Mouse (Mus musculus): ENCODE data around the gene Mef2a. TPM values are rescaled to one million over a fixed set of nuclear protein-coding genes. Genes with fewer than 3 reads are reported as not detected.

Mef2a gene
- 30.3 and 62.7 TPM in 2 replicates for total RNA-seq (2017)

DNA sequence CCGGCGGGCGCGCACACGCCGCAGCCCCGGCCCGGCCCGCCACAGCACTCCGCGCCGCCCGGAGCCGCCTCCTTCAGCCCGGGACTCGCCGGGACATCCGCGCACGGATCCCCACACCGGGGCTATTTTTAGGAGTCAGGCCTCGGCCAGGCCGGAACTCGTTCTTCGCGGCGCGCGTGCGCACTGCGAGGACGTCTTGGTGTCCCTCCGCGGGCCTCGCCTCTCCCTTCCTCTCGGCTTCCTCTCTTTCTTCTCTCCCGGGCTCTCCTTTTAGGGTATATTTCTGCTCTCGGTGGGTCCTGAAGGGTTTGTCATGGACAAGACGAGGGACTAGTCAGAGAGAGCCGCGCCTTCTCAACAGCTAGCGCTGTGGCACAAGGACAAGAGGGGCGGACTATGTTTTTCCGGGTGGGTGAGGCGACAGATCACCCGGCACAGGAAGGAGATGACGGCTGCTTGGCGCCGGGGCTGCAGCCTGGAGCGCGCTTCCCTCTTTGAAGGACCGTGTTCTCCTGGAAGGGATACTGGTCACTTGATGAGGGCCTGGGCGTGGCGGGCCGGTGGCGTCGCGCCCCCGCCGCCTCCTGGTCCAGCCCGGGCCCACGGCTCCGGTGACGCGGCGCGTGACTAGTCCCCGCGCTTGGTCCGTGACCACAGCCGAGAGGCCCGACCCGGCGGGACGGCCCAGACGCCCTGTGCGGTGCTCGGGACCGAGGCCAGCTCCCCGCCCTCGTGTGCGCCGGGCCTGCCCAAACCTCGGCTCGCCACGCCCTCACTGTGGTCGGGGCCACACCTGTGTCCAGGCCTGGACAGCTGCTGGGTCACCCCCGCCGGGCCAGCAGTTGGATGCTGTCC, at the start of gene Mef2a:
Gene Mef2a (minus strand): TSS at position 130 of the 855 bp plus-strand sequence.
- ATAC-seq (replicated peaks; ENCODE audit: low read depth, poor library complexity, severe bottlenecking), result peak; percentile 77

DNA sequence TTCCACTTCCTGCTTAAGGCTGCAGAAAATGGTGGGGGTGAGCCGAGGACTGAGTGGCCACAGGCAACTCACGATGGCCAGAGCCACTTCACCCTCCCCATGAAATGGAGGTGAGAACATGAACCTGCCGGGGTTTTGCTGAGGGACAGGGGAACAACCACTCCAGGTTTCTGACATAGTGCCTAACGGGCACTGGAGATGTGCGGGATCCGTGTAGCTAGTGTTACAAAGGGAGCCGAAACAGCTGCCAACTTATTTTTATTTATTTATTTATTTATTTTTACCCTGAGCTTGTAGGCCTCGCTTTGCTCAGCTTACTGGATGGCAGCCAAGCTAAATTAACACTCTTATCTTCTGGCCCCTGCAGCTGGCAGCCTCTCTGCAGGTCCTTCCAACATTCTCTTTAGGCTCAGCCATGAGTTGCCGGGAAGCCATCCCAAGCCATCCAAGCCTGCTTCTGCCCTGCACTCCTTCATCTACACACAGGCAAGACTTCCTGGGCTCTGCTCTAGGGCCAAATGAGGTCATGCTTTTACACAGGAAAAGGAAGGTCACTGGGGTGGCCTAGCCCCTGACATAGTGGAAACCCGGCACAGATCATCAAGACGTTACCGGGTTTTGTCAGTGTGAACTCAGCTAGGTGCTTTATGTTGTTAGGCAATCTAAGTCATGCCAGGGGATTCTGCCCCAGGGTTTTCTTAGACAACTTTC, 49.0 kb upstream of the Mef2a start:
- peak; percentile 52 for ATAC-seq (replicated peaks; ENCODE audit: low read depth, poor library complexity, severe bottlenecking)

DNA sequence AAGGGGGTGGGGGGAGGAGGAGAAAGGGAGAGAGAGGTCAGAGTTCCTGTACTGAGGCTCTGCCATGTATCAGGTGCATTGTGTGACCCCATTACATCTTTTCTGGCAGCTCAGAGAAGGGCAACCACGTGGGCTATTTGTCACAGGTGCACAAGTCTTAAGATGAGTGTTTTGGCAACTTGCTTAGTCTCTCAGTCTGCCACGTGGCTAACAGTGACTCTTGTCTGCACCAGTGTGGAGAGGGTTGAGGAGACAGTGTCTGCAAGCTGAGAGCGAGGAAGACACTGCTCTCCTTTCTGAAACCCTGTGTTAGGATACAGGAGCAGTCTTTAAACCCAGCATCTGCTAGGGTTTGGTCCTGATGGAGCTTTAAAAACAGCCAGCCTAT, 48.4 kb upstream of the Mef2a start:
- ATAC-seq (replicated peaks; ENCODE audit: low read depth, poor library complexity, severe bottlenecking), result no peak

DNA sequence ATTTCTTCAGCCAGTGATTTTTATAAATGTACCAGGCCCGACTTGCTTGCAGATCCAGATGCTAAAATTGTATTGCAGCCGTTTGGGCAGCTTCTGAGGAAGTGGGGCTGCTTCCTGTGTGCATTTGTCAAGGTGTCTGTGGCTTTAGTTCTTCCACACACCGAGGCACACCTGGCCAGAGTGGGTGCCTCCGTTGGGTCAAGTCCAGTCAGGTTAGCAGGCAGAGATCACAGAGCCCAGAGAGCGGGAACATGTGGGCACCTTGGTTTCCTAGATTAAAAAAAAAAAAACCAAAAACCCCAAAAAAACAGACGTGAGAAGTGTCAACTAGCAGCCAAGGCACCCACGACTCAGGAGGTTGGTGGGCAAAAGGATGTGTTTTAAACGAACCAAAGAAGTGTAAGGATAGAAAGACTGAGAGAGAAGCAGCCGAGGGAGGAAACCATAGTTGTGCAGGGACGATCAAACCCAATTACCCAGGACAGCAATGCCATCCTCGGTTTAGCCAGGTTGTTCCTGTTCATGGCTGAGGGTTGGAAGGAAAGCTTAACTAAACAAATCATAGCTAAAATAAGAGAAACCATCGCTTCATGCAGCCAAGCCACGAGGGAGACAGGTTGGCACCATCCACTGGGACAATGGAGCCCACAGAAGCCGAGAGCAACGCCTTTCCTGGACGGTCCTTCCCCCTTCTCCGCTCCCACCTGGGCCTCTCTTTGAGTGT, 47.1 kb upstream of the Mef2a start:
- ATAC-seq (replicated peaks; ENCODE audit: low read depth, poor library complexity, severe bottlenecking), result peak; percentile 20; the same call in 1 of the 2 replicates

DNA sequence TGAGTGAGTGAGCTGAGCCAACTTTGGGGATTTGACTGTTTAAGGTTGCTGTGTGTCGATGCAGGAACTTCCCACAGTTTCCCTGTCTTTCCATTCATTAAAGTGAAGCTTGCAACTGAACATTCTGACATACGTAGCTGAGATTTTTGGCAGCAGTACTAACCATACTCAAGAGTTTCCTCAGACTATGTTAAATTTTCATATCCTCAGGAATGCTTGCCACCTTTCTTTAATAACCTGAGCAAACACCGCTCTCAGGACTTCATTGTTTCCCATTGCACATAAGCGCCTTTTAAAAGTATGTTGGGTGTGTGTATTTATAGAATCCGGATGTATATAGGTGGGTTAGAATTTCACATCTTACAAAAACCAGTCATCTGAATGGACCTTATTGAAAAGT, 45.5 kb upstream of the Mef2a start:
- ATAC-seq (replicated peaks; ENCODE audit: low read depth, poor library complexity, severe bottlenecking), result no peak

DNA sequence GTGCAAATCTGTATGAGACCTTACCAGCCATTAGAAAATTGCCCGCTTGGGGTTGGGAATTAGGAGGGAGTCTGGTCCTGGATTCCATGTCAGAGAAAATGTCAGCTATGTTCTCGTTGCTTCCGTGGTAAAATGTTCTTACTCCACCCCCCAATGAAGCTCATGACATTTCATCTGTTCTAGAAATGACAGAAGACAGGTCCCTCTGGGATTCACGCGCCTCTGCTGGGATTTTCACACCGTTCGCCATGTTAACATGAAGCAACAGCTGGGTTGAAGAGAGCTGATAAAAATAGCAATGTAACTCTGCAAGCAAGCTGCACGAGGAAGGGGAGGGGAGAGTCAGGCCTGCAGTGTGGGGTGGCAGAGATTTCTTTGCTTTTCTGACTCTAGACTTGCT, 42.1 kb upstream of the Mef2a start:
- no peak for ATAC-seq (replicated peaks; ENCODE audit: low read depth, poor library complexity, severe bottlenecking)

DNA sequence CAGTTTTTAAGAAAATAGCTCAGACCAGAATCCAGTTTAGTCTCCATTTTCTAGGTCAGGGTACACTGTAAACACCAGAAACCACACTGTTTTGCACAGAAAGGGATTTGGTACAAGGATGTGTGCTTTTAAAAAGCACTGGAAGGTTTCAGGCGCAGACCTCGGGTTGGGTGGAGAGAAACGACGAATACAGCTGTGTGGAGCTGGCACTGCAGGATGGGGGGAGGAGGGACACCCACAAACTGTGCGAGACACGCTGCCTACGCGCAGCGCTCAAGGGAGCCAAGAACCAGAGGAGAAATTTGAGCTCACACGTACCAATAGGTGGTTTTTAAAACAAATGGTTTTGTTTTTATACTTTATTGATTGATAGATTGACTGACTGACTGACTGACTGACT, 40.0 kb upstream of the Mef2a start:
- no peak for ATAC-seq (replicated peaks; ENCODE audit: low read depth, poor library complexity, severe bottlenecking)

DNA sequence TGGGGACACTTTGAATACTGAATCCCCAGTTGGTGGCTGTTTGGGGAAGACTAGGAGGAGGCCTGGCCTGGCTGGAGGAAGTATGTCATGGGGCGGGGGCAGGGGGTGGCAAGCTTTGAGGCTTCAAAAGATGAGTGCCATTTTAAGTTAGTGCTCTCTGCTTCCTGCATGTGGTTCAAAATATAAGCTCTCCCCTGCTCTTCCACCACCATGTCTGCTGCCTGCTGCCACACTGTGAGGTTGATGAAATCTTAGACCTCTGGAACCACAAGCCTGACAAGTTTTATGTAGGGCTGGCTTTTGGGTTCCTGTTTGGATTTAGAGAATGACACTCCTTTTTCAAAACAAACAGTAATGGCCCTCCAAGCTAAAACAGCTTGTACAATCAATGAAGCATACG, 34.4 kb upstream of the Mef2a start:
- peak; percentile 83 for ATAC-seq (replicated peaks; ENCODE audit: low read depth, poor library complexity, severe bottlenecking)

DNA sequence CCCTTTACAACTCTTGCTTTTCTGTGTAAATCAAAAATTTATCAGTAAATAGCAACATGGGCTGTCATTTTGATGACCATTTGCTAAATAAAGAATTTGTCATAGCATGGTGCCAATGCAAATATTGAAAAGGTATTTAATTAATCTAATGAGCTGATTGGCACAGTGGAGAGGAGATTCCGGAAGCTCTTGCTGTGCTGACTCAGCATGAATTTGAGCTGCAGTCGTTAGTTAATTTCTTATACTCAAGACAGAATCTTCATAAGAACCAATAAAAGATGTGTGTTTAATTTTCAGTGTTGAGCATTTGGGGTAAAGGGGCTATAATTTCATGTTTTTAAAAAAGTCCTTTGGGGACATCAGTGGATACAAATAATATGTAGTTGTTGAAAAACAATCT, 31.5 kb upstream of the Mef2a start:
- ATAC-seq (replicated peaks; ENCODE audit: low read depth, poor library complexity, severe bottlenecking), result no peak

DNA sequence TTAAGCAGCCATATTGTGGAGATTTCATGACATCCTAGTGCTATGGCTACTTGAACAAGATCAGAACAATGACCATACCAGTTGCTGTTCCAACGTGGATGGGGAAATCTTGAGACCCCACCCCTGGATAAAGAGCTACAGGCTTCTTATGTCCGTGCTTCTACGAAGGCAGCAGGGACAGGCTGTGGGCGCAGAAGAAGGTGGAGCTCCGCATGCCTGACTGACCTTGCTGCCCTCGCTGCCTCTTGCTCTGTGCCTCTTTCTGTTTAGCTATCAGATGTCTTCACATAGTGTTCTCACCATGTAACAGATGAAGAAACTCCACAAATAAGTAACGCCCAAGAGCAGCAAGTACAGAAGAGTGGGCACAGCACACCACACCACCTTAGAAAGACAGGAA, 29.7 kb upstream of the Mef2a start:
- no peak for ATAC-seq (replicated peaks; ENCODE audit: low read depth, poor library complexity, severe bottlenecking)

DNA sequence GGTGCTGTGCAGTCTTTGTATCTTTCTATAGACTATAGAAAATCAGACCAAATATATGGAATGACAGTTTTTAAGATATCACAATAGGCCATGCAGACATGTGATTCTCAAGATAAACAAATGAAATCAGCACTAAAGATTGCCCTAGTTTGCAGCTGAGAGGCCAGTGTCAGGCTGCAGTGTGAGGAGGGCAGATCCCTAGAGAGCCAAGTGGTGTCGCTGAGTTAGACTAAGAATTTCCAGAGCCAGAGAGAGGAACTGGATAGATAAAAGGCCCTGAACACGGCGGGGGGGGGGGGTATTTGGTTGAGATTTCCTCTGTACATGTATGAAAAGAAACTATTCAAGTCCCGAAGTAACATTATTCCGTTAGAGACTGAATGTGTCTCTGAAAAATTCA, 28.7 kb upstream of the Mef2a start:
- ATAC-seq (replicated peaks; ENCODE audit: low read depth, poor library complexity, severe bottlenecking), result no peak

DNA sequence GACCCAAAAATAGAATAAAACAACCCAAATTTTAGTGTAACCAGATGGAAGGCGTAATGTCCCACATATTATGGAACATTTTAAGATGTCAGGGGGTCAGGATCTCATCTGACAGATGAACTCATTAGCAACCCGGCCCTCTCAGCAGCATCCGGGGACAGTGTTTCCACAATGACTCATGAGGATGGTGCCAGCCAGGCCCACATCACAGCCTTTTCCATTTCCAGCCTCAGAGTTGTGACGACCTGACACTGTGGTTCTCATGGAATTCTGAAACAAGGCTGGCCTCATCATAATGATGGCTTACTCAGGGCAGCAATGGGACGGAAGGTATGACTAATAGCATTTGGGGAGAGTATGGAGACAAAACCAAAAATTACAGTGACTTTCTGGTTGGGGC, 18.1 kb upstream of the Mef2a start:
- no peak for ATAC-seq (replicated peaks; ENCODE audit: low read depth, poor library complexity, severe bottlenecking)

DNA sequence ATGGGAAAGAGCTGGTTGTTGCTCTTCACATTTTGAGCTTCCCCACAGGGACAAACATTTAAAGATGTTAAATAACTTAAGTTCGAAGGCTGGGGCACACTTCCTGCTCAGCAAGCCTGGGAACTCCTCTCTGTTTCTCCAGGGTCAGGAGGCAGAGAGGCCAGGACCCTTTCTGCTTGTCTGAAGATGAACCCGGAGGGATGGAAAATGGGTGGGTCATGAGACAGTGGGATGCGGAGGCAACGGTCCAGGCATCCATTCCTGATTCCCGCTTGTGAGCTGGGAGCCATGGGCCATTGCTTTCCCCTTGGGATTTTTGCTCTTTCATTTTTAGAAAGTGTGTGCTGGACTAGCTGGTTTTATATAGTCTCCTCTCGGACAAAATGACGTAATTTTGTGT, 17.4 kb upstream of the Mef2a start:
- no peak for ATAC-seq (replicated peaks; ENCODE audit: low read depth, poor library complexity, severe bottlenecking)

DNA sequence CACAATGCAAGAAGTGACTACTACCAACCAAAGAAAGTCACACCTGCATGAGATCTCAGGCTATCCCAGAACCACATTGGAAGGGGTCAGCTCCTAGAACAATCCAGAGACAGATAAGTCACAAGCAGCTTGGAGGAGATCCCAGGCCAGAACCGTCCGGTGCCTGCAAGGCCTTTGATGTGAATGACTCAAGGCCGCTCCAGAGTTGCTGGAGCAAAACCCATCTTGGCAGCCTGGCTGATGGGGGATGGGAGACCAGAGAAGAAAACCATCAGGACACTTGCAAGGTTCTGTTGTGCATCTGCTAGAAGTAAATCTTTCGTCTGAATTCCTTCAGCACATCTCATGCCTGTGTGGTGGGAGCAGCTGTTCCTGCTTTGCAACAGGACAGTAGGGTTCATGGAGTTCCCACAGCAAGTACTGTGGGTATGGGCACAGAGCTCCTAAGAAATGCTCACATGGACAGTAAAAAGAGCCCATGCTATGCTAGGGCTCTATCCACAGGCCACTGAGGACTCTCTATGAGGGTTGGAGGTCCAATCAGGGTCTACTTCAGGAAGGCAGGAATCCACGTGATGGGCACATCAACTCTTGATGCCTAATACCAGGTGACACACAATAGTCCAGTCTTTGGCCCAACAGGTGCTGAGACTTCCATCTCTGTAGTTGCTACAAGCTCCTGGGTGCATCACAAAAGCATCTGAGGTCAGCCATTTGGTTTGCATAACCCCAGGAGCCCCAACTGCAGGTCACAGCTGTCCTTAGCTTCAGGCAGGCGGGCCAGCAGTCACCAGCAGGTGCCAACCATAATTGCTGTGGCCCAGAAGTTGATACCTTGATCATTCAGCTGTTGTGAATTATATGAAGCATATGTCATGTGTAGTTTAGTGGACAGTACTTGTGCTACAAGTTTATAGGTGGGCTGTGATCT, 12.5 kb upstream of the Mef2a start:
- no peak for ATAC-seq (replicated peaks; ENCODE audit: low read depth, poor library complexity, severe bottlenecking)

DNA sequence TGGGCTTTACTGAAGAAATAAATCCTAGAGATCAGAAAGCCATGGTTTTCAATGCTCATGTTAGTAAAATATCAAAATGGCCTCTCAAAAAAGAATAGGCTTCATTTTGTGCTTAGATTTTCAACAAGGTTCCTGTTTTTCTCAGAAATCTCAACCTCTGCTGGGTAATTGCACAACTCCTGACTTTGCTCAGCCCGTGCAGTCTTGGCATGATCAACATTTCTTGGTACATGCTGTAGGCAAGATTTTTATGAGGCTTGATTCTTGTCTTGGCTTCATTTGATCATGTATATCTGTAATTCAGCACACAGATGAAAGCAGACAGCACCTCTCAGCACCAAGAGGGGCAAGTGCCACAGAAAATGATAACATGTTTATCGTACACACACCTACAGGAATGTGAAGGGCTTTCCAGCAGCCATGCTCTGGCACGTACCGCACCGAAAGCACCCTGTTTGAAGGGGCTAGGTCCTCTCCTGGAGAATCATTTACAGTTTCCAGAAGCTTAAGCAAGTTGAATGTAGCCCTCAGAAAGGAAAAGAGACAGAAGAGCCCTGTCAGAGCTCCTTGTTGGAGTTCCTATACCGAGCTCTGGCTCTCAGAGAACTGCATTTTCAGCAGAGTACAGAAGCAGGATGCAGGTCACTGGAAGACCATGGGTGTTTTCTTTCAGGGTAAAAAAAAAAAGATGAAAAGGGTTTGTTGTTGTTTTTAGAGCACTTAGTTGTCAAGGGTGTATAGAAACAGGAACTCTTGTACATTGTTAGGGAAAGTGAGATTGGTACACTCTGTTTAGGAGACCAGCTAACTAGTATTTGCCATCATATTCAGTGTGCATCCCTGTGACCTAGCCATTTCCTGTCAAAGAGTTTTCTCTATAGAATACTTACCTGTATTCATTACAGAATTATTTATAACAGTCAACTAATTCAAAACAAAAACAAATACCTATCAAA, 7.8 kb upstream of the Mef2a start:
- ATAC-seq (replicated peaks; ENCODE audit: low read depth, poor library complexity, severe bottlenecking), result peak; percentile 50; the same call in 1 of the 2 replicates

DNA sequence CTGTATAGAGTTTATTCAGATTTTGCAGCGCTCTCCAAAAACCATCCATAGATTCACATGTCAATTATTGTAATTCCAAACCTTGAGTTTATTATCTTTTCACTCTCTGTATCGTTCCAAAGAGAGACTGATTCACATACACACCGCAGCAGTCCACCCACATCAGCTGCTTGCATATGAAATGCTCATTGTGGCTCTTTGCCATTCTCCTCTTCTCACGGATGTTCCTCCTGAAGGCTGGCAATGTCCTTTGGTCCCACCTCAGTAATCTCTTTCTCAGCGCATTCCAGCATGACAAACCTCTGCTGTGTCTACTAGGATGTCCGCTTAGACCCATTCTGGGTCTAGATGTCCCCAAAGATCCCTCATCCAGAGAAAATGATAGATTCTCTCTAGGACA, 4.1 kb upstream of the Mef2a start:
- ATAC-seq (replicated peaks; ENCODE audit: low read depth, poor library complexity, severe bottlenecking), result no peak

DNA sequence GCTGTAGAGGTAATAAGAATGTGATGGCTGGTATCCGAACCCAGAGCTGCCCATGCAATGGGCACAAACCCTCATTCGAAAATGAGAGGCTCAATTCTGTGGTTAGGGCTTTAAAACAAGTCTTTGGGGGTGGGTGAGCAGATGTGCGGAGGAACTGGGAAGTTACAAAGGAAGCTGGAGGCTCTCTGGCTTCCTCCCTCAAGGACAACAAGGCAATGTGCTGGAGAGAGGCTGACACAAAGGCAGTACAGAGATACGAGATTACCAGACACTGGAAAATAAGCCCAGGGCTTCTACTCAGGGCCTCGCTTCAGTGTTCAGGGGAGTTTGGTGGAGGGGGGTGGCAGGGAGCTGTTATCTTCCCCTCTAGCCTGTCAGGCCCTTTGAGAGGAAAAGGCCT, 1.3 kb upstream of the Mef2a start:
- ATAC-seq (replicated peaks; ENCODE audit: low read depth, poor library complexity, severe bottlenecking), result peak; percentile 64

DNA sequence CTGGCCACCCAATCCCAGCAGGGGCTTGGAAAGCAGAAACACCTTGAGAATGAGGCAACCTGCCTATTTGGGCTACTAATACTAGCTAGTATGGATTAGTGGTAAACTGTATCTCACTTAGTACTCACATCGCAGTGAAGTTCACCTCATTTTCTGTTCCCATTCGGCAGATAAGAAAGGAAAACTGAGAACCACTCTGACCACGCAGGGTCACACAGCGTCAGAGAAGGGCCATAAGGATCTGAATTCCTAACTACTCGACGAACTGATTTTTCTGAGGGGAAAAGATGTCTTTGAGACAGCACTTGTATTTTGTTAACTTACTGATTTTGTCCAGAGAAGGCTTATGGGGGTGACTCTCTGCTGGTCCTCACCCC, 914 bp upstream of the Mef2a start:
- no peak for ATAC-seq (replicated peaks; ENCODE audit: low read depth, poor library complexity, severe bottlenecking)

All from common myeloid progenitor, adult 5-6 weeks (primary cell).